Mouse (Mus musculus): Measurements from ENCODE around the gene Gadd45b. TPM values are rescaled to one million over a fixed set of nuclear protein-coding genes. Genes with fewer than 3 reads are reported as not detected.

Gene Gadd45b
- polyA plus RNA-seq, 1 experiment from 2014 or later: 5.8 TPM

- H3K36me3 ChIP-seq (ENCODE audit: control insufficient read depth, insufficient read depth): 0 out of 2 replicates have a peak, but pooled peaks cover 2% of the 10 kb centered on the region
Observed at GRCm38 (mm10) chr10:80897861-80898510, 31.9 kb upstream of the Gadd45b start.

GRCm38 (mm10) chr10:80899074-80899473, 30.8 kb upstream of the Gadd45b start:
- ATAC-seq: no peak
- Histone ChIP-seq H3K36me3 (ENCODE audit: control insufficient read depth, insufficient read depth) (peaks cover 11% of the 10 kb centered on the region), H3K27ac (ENCODE audit: low read length) (no peak overlapping the region), H3K9me3 (ENCODE audit: control insufficient read depth, low read length) (no peaks in the 10 kb centered on the region), H3K9ac (replicated peaks; ENCODE audit: low read depth, low read length) (no peak overlapping the region), H3K4me2 (ENCODE audit: low read length) (no peak overlapping the region; the same call in 1 of the 2 replicates), H3K4me3 (replicated peaks; ENCODE audit: low read length) (no peak overlapping the region), H3K4me1 (replicated peaks; ENCODE audit: control insufficient read depth, insufficient read depth, low read length) (peaks cover 14% of the 10 kb centered on the region), H3K27me3 (replicated peaks; ENCODE audit: control insufficient read depth, insufficient read depth, low read length) (no peaks in the 10 kb centered on the region)
- WGBS: 87% methylated on average over 8 of the region's 8 CpGs

More at GRCm38 (mm10) chr10:80897861-80898510, 31.9 kb upstream of the Gadd45b start:
- Histone ChIP-seq H3K9ac (replicated peaks; ENCODE audit: low read depth, low read length) (no peak overlapping the region), H3K4me3 (replicated peaks; ENCODE audit: low read length) (no peak overlapping the region), H3K27me3 (replicated peaks; ENCODE audit: control insufficient read depth, insufficient read depth, low read length) (no peaks in the 10 kb centered on the region), H3K4me1 (replicated peaks; ENCODE audit: control insufficient read depth, insufficient read depth, low read length) (peaks cover 14% of the 10 kb centered on the region), H3K9me3 (ENCODE audit: control insufficient read depth, low read length) (no peaks in the 10 kb centered on the region), H3K4me2 (ENCODE audit: low read length) (no peak overlapping the region), H3K27ac (ENCODE audit: low read length) (no peak overlapping the region)
- ATAC-seq: no peak
- WGBS: 37% methylated on average over 41 of the region's 41 CpGs

GRCm38 (mm10) chr10:80899591-80900317, 30.1 kb upstream of the Gadd45b start:
- H3K36me3 ChIP-seq (ENCODE audit: control insufficient read depth, insufficient read depth): peaks cover 14% of the 10 kb centered on the region

GRCm38 (mm10) chr10:80900318-80901247, 29.3 kb upstream of the Gadd45b start, which contains the start of gene Timm13:
Timm13 (minus strand) TSS chr10:80900969.
- Histone ChIP-seq H3K27ac (ENCODE audit: low read length) (peak within 1 kb of the TSS; percentile 88), H3K9me3 (ENCODE audit: control insufficient read depth, low read length) (no peaks in the 10 kb centered on the region), H3K27me3 (replicated peaks; ENCODE audit: control insufficient read depth, insufficient read depth, low read length) (no peaks in the 10 kb centered on the region), H3K4me3 (replicated peaks; ENCODE audit: low read length) (peak within 1 kb of the TSS; percentile 92), H3K36me3 (ENCODE audit: control insufficient read depth, insufficient read depth) (peaks cover 18% of the 10 kb centered on the region), H3K9ac (replicated peaks; ENCODE audit: low read depth, low read length) (peak within 1 kb of the TSS; percentile 87), H3K4me1 (replicated peaks; ENCODE audit: control insufficient read depth, insufficient read depth, low read length) (peaks cover 14% of the 10 kb centered on the region), H3K4me2 (ENCODE audit: low read length) (peak within 1 kb of the TSS; percentile 91)
- under 1% methylated on average over 72 of the region's 72 CpGs for WGBS
- ATAC-seq: peak; percentile 96

More at GRCm38 (mm10) chr10:80899591-80900317, 30.1 kb upstream of the Gadd45b start:
- H3K4me3 ChIP-seq (replicated peaks; ENCODE audit: low read length): peak overlapping the region; percentile 92
- H3K9me3 ChIP-seq (ENCODE audit: control insufficient read depth, low read length): no peaks in the 10 kb centered on the region
- WGBS: 16% methylated on average over 25 of the region's 25 CpGs
- peak overlapping the region; percentile 88 for H3K27ac ChIP-seq (ENCODE audit: low read length)
- H3K4me1 ChIP-seq (replicated peaks; ENCODE audit: control insufficient read depth, insufficient read depth, low read length): peaks cover 14% of the 10 kb centered on the region
- peak overlapping the region; percentile 91 for H3K4me2 ChIP-seq (ENCODE audit: low read length)
- ATAC-seq: no peak; the same call in 1 of the 2 replicates
- no peaks in the 10 kb centered on the region for H3K27me3 ChIP-seq (replicated peaks; ENCODE audit: control insufficient read depth, insufficient read depth, low read length)
- peak overlapping the region; percentile 87 for H3K9ac ChIP-seq (replicated peaks; ENCODE audit: low read depth, low read length)

GRCm38 (mm10) chr10:80901409-80902272, 28.2 kb upstream of the Gadd45b start:
- H3K4me3 ChIP-seq (replicated peaks; ENCODE audit: low read length): no peak overlapping the region

GRCm38 (mm10) chr10:80902273-80902940, 27.5 kb upstream of the Gadd45b start:
- 94% methylated on average over 9 of the region's 9 CpGs for WGBS
- no peak overlapping the region for H3K27ac ChIP-seq (ENCODE audit: low read length)
- no peak overlapping the region for H3K4me2 ChIP-seq (ENCODE audit: low read length)
- H3K4me3 ChIP-seq (replicated peaks; ENCODE audit: low read length): no peak overlapping the region
- H3K9ac ChIP-seq (replicated peaks; ENCODE audit: low read depth, low read length): no peak overlapping the region
- no peaks in the 10 kb centered on the region for H3K9me3 ChIP-seq (ENCODE audit: control insufficient read depth, low read length)
- no peak for ATAC-seq
- H3K36me3 ChIP-seq (ENCODE audit: control insufficient read depth, insufficient read depth): peaks cover 27% of the 10 kb centered on the region
- no peaks in the 10 kb centered on the region for H3K27me3 ChIP-seq (replicated peaks; ENCODE audit: control insufficient read depth, insufficient read depth, low read length)
- H3K4me1 ChIP-seq (replicated peaks; ENCODE audit: control insufficient read depth, insufficient read depth, low read length): peaks cover 14% of the 10 kb centered on the region

More at GRCm38 (mm10) chr10:80901409-80902272, 28.2 kb upstream of the Gadd45b start:
- WGBS: 91% methylated on average over 19 of the region's 19 CpGs
- Histone ChIP-seq H3K27me3 (replicated peaks; ENCODE audit: control insufficient read depth, insufficient read depth, low read length) (no peaks in the 10 kb centered on the region), H3K4me1 (replicated peaks; ENCODE audit: control insufficient read depth, insufficient read depth, low read length) (peaks cover 14% of the 10 kb centered on the region), H3K9ac (replicated peaks; ENCODE audit: low read depth, low read length) (no peak overlapping the region), H3K27ac (ENCODE audit: low read length) (no peak overlapping the region), H3K36me3 (ENCODE audit: control insufficient read depth, insufficient read depth) (peaks cover 27% of the 10 kb centered on the region), H3K9me3 (ENCODE audit: control insufficient read depth, low read length) (no peaks in the 10 kb centered on the region), H3K4me2 (ENCODE audit: low read length) (peak overlapping the region; percentile 40)
- ATAC-seq: no peak

- Histone ChIP-seq H3K9me3 (ENCODE audit: control insufficient read depth, low read length) (no peaks in the 10 kb centered on the region), H3K27ac (ENCODE audit: low read length) (no peak overlapping the region), H3K27me3 (replicated peaks; ENCODE audit: control insufficient read depth, insufficient read depth, low read length) (no peaks in the 10 kb centered on the region), H3K36me3 (ENCODE audit: control insufficient read depth, insufficient read depth) (peaks cover 27% of the 10 kb centered on the region), H3K4me3 (replicated peaks; ENCODE audit: low read length) (no peak overlapping the region), H3K9ac (replicated peaks; ENCODE audit: low read depth, low read length) (no peak overlapping the region), H3K4me1 (replicated peaks; ENCODE audit: control insufficient read depth, insufficient read depth, low read length) (peaks cover 12% of the 10 kb centered on the region), H3K4me2 (ENCODE audit: low read length) (no peak overlapping the region)
- 92% methylated on average over 10 of the region's 10 CpGs for WGBS
- no peak for ATAC-seq
Observed at GRCm38 (mm10) chr10:80903282-80903681, 26.6 kb upstream of the Gadd45b start.

Measured in forebrain, embryonic 16.5 days (tissue).